Mouse (Mus musculus): ENCODE data around the gene Syngr1.

DNA sequence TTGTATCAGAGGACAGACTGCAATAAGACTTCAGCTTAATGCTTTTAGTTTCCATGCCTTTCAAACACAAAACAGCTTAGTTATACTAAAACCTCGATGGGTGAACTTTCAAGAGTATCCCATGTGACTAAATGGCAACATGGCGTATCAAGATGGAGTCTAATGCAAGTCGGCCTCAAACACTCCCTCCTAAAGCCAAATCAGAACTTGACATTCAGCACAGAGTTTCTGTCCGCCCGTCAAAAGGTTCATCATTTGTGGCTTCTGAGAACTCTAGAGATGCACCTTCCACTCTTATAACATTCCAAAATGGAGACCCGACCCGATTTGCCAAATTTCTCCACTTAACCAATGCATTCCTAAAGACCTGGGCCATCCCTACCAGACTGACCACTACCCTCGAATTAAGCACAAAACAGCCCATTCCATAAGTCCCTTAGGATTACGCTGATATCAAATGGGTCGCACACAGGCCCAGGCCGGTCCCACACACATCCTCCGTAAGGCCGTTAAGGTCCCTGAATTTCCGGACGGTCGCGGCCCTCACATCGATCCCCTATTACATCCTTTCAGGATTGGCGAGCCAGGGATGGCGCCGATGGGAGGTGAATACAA is 8.4 kb upstream of the Syngr1 start:
- TF ChIP-seq GATA1 (IDR thresholded peaks at IDR 0.05; ENCODE audit: borderline replicate concordance, low read length): no peak
- no peak for TF ChIP-seq CTCF (IDR thresholded peaks at IDR 0.05; ENCODE audit: low read depth, low read length)
- TF ChIP-seq GATA2 (IDR thresholded peaks at IDR 0.05; ENCODE audit: borderline replicate concordance, low read depth, low read length): no peak
- no peak for TF ChIP-seq TAL1 (conservative IDR thresholded peaks at IDR 0.05; ENCODE audit: low read depth, low read length)

Data from G1E (cell line).